Mouse (Mus musculus) myocyte (in vitro differentiated cells): ENCODE measurements around the gene Snrk. TPM values are rescaled to one million over a fixed set of nuclear protein-coding genes. Genes with fewer than 3 reads are reported as not detected.

ENCODE experiments used
- H3K27me3 ChIP-seq: one replicate; pipeline ENCODE4 v1.6.1; 2011; ENCODE audit not compliant: control insufficient read depth, insufficient read depth, insufficient read length
- H3K36me3 ChIP-seq: one replicate; pipeline ENCODE4 v1.6.1; 2011; ENCODE audit not compliant: control insufficient read depth, insufficient read depth
- H3K4me2 ChIP-seq: one replicate; pipeline ENCODE4 v1.6.1; 2011; ENCODE audit warnings: low read depth, control low read depth
- H3K4me3 ChIP-seq: one replicate; pipeline ENCODE4 v1.5.1; 2011; ENCODE audit warnings: mild to moderate bottlenecking, control low read depth, moderate library complexity
- H3K79me2 ChIP-seq: one replicate; pipeline ENCODE4 v1.6.1; 2011; ENCODE audit not compliant: control insufficient read depth, insufficient read depth
- H3ac ChIP-seq: one replicate; pipeline ENCODE4 v1.6.1; 2011; ENCODE audit not compliant: control insufficient read depth, insufficient read length
- CEBPB ChIP-seq: IDR thresholded peaks from 2 replicates; pipeline ENCODE4 v1.6.1; 2011; ENCODE audit warnings: mild to moderate bottlenecking, moderate library complexity; ENCODE audit not compliant: poor library complexity, insufficient read depth, severe bottlenecking
- E2F4 ChIP-seq: IDR thresholded peaks from one replicate; pipeline ENCODE4 v1.6.1; 2011; ENCODE audit warnings: mild to moderate bottlenecking, control low read depth, moderate library complexity; ENCODE audit not compliant: insufficient read depth
- MAX ChIP-seq: IDR thresholded peaks from one replicate; pipeline ENCODE4 v1.6.1; 2011; ENCODE audit warnings: low read depth, mild to moderate bottlenecking, control low read depth
- MYOD1 ChIP-seq, 3 experiments: IDR thresholded peaks; one replicate each; pipeline ENCODE4 v1.6.1; 2011; ENCODE audit warnings: control low read depth in 2 of 3, low read depth in 2 of 3, mild to moderate bottlenecking in 2 of 3, moderate library complexity in 1 of 3; ENCODE audit not compliant: insufficient read length in 2 of 3, control insufficient read depth in 1 of 3
- MYOG ChIP-seq, 3 experiments: IDR thresholded peaks; one replicate each; pipeline ENCODE4 v1.6.1; 2011; ENCODE audit warnings: control low read depth in 2 of 3, low read depth in 2 of 3, mild to moderate bottlenecking in 2 of 3; ENCODE audit not compliant: insufficient read length in 2 of 3, control insufficient read depth in 1 of 3, insufficient read depth in 1 of 3
- POLR2A ChIP-seq: IDR thresholded peaks from one replicate; pipeline ENCODE4 v1.6.1; 2011; ENCODE audit warnings: low read depth, mild to moderate bottlenecking, control low read depth, moderate library complexity; ENCODE audit not compliant: insufficient read length
- POLR2AphosphoS2 ChIP-seq: IDR thresholded peaks from one replicate; pipeline ENCODE4 v1.6.1; 2011; ENCODE audit warnings: low read depth, control low read depth; ENCODE audit not compliant: insufficient read length
- REST ChIP-seq: IDR thresholded peaks from one replicate; pipeline ENCODE4 v1.6.1; 2011; ENCODE audit warnings: mild to moderate bottlenecking, control low read depth, moderate library complexity; ENCODE audit not compliant: insufficient read depth, insufficient read length
- SRF ChIP-seq: IDR thresholded peaks from one replicate; pipeline ENCODE4 v1.6.1; 2011; ENCODE audit warnings: low read depth; ENCODE audit not compliant: control insufficient read depth, insufficient read length
- TCF12 ChIP-seq: IDR thresholded peaks from one replicate; pipeline ENCODE4 v1.6.1; 2011; ENCODE audit warnings: mild to moderate bottlenecking, control low read depth; ENCODE audit not compliant: poor library complexity, insufficient read depth, severe bottlenecking
- TCF3 ChIP-seq: IDR thresholded peaks from one replicate; pipeline ENCODE4 v1.6.1; 2011; ENCODE audit warnings: low read depth, control low read depth; ENCODE audit not compliant: insufficient read length
- USF1 ChIP-seq: IDR thresholded peaks from one replicate; pipeline ENCODE4 v1.6.1; 2011; ENCODE audit warnings: low read depth, mild to moderate bottlenecking, control low read depth, moderate library complexity
- polyA plus RNA-seq: library from polyadenylated mRNA; unstranded; fragments of >200 nt; fragmentation: generic; extraction: Trizol; gene quantifications from one replicate; pipeline ENCODE4 v1.2.1, GENCODE M21; 2012; ENCODE audit warnings: missing spikeins

Snrk gene
- polyA plus RNA-seq, 1 experiment, result 9.9 TPM

DNA sequence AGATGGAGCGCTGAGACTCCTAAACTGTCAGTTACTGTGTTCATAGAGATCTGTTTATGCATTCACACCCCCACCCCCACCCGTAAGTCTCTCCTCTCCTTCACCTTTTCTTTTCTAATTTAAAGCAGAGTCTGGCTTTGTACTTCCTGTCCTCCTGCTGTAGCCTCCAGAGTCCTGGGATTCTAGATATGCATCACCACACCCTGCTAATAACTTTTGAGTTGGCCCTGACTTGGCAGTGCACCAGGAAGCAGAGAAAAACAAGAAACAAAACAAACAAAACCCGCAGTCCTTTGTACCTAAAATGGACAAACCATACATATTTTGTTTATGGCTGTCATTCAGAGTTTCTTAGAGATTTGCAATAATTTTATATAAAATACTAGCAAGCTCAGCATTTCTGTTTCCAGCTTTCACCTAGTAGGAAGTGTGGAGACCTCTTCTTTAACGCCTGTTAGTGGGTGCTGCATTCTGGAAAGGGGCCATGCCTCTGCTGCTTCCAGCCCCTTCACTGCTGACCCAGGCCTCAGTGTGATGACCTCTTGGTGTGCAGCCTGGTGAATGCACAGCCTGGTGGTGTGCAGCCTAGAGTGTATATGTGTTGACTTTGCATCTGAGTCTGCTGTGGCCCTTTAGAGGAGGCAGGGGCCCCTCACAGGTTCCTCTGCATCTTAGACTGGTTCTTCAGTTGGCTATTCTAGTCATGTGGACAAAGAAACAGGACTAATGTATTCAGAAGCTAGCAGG lies 29.2 kb downstream of the Snrk start:
- peaks cover 13% of the 10 kb centered on the region for H3K36me3 ChIP-seq
- no peaks in the 10 kb centered on the region for H3K27me3 ChIP-seq
- no peaks in the 10 kb centered on the region for H3K79me2 ChIP-seq
- H3ac ChIP-seq, result no peak overlapping the region
- no peak overlapping the region for H3K4me2 ChIP-seq
- TF ChIP-seq CEBPB (no peak), MYOG (IDR thresholded peaks at IDR 0.05; ENCODE audit: control insufficient read depth in 1 of 3, insufficient read depth in 1 of 3, insufficient read length in 2 of 3, low read depth in 2 of 3) (no peak), TCF12 (no peak), POLR2A (no peak), REST (no peak), USF1 (no peak), POLR2AphosphoS2 (no peak), SRF (no peak)
- H3K4me3 ChIP-seq, result no peak overlapping the region

- peaks cover 9% of the 10 kb centered on the region for H3K36me3 ChIP-seq
- H3K4me3 ChIP-seq, result no peak overlapping the region
- H3K79me2 ChIP-seq, result no peaks in the 10 kb centered on the region
- no peak for TF ChIP-seq MYOG (IDR thresholded peaks at IDR 0.05; ENCODE audit: control insufficient read depth in 1 of 3, insufficient read depth in 1 of 3, insufficient read length in 2 of 3, low read depth in 2 of 3)
- no peak for TF ChIP-seq POLR2A
- no peak for TF ChIP-seq TCF12
- TF ChIP-seq SRF, result no peak
- no peak for TF ChIP-seq CEBPB
- no peak for TF ChIP-seq POLR2AphosphoS2
- TF ChIP-seq TCF3, result no peak
- no peak for TF ChIP-seq REST
- TF ChIP-seq E2F4, result no peak
- TF ChIP-seq MAX, result no peak
- TF ChIP-seq USF1, result no peak
- no peak for TF ChIP-seq MYOD1 (IDR thresholded peaks at IDR 0.05; ENCODE audit: control insufficient read depth in 1 of 3, insufficient read length in 2 of 3, low read depth in 2 of 3)
- H3K4me2 ChIP-seq, result no peak overlapping the region
- no peak overlapping the region for H3ac ChIP-seq
- no peaks in the 10 kb centered on the region for H3K27me3 ChIP-seq
These were observed 31.3 kb downstream of the Snrk start for GRCm38 (mm10) chr9:122148356-122148755.

DNA sequence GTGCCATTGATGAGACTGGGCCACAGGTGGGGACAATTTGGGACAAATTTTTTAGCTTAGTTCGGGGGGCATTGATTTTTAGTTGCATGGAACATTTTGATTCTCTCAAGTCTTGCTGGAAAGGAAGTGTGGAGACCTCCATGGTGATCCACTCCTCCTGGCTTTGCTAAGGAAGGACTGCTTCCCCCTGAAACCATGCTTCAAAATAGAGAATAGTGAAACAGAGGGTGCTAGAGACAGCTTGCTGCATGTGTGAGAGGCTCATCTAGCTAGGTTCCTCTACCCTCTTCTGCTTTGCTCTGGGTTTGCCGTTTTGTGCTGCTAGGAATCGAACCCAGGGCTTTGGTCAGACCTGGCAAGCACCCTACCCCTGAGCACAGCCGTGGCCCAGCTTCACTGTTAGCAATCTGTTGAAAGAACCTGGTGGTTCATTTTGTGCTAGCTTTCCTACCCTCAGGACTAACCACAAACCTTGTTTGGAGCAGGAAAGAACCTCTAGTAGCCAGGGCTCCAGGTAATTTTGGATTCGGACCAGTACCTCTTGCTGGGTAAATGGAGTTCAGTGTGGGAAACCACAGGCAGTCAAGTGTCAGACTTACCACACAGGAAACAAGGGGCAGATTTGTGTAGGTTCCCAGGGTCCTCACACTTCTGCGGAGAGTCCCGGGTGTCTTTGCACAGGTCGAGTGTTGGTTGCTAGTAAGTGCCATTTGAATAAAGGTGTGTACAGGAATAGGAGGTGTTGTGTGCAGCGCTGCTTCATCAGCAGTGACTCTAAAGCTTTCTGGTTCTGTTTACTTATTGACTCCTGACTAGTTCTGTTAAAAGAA lies 33.1 kb downstream of the Snrk start:
- TF ChIP-seq E2F4 (no peak), USF1 (no peak), MAX (no peak), REST (no peak)
- Histone ChIP-seq H3K79me2 (no peaks in the 10 kb centered on the region), H3ac (no peak overlapping the region), H3K36me3 (peaks cover under 1% of the 10 kb centered on the region), H3K4me3 (no peak overlapping the region), H3K4me2 (no peak overlapping the region), H3K27me3 (no peaks in the 10 kb centered on the region)

DNA sequence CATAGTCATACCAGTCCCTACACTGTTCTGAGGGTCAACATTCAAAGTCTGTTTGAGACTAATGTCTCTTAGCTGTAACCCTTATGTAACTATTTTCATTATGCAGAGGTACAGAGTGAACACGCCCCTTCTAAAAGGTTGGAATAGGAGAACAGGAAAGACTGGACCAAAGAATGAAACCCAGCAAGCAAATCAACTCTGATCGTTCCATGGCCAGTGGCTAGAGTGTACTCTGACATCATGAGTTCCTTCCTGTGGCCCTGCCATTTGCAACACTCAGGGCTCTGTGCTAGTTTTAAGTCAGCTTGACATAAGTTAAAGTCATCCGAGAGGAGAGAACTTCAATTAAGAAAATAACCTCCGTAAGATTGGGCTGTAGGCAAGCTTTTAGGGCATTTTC lies 35.0 kb downstream of the Snrk start:
- H3K79me2 ChIP-seq, result no peaks in the 10 kb centered on the region
- no peak overlapping the region for H3K4me2 ChIP-seq
- H3ac ChIP-seq, result no peak overlapping the region
- H3K27me3 ChIP-seq, result no peaks in the 10 kb centered on the region
- H3K36me3 ChIP-seq, result no peaks in the 10 kb centered on the region
- TF ChIP-seq MYOG (IDR thresholded peaks at IDR 0.05; ENCODE audit: control insufficient read depth in 1 of 3, insufficient read depth in 1 of 3, insufficient read length in 2 of 3, low read depth in 2 of 3), result no peak
- TF ChIP-seq POLR2A, result no peak
- no peak for TF ChIP-seq CEBPB
- no peak for TF ChIP-seq TCF3
- TF ChIP-seq MAX, result no peak
- TF ChIP-seq MYOD1 (IDR thresholded peaks at IDR 0.05; ENCODE audit: control insufficient read depth in 1 of 3, insufficient read length in 2 of 3, low read depth in 2 of 3), result no peak
- no peak for TF ChIP-seq TCF12
- TF ChIP-seq REST, result no peak
- no peak for TF ChIP-seq SRF
- no peak for TF ChIP-seq POLR2AphosphoS2
- TF ChIP-seq E2F4, result no peak
- no peak for TF ChIP-seq USF1
- no peak overlapping the region for H3K4me3 ChIP-seq

GRCm38 (mm10) chr9:122152501-122152900 lies 35.4 kb downstream of the Snrk start:
- no peaks in the 10 kb centered on the region for H3K27me3 ChIP-seq
- TF ChIP-seq CEBPB (no peak), MAX (no peak), POLR2AphosphoS2 (no peak), REST (no peak), E2F4 (no peak), USF1 (no peak), POLR2A (no peak), TCF12 (no peak), MYOD1 (IDR thresholded peaks at IDR 0.05; ENCODE audit: control insufficient read depth in 1 of 3, insufficient read length in 2 of 3, low read depth in 2 of 3) (no peak), SRF (no peak), TCF3 (no peak), MYOG (IDR thresholded peaks at IDR 0.05; ENCODE audit: control insufficient read depth in 1 of 3, insufficient read depth in 1 of 3, insufficient read length in 2 of 3, low read depth in 2 of 3) (no peak)
- H3K4me2 ChIP-seq, result no peak overlapping the region
- no peak overlapping the region for H3K4me3 ChIP-seq
- no peak overlapping the region for H3ac ChIP-seq
- H3K79me2 ChIP-seq, result no peaks in the 10 kb centered on the region
- no peaks in the 10 kb centered on the region for H3K36me3 ChIP-seq
